Mouse (Mus musculus): ENCODE results near the gene Hils1.
"Not testable (repeated sequence)": the region's sequence is repeated elsewhere in the genome, so short reads cannot be mapped to it uniquely, and the experiment has no call there.

The Hils1 gene

DNA sequence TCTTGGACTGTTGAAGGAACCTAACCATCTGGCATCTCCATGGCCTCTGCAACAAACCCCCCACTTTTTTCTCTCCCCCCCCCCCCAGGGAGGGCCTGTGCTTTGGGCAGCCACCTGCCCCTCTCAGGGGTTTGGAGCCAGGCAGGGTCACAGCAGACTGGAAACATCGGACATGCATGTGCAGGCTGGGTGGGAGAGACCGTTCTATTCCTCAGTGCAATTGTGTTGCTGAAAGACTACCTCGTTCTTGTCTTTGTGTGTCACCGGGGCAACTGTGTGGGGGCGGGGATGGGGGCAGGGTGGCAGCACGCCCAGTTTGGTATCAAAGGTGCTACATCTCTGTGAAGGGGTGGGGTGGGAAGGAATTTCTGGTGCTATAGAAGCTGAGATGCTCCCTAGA is 15.2 kb upstream of the Hils1 start:
- in situ Hi-C loops (cut with MboI, MseI) = no loop called here

DNA sequence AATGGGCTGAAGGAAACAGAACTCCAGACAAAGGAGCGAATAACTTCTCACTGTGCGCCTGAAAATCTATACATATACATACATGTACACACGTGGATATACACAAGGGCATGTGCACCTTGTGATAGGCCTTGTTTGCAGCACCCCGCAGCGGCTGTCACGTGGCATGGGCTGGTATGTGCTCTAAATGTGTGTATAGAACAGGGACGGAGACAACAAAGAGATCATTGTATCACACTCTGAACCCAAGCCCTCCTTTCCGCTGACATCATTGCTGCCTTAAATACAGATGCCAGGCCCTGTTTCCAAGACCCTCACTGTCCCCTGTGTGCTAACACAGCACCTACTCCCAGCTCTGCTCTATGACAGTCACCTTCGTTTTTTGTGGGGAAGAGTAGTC is 12.3 kb upstream of the Hils1 start:
- in situ Hi-C loops (cut with MboI, MseI) = no loop called here

DNA sequence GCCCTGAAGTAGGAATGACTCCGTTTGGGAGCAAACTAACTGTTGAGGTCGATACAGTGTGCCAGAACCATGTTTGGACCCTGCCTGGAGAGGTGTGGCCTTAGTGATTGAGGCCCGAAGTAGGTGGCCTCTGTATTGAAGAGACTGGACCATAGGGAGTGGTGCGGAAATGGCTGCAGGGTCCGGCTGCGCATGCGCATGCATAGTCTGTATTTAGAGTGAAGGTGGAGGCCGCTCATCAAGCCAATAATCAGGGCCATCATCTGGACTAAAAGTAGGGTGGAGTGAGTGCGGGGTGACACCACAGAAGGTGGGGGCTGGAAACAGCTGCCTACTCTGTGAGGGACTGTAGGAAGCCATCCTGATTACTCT is 9.7 kb upstream of the Hils1 start:
- in situ Hi-C loops (cut with MboI, MseI) = no loop called here

DNA sequence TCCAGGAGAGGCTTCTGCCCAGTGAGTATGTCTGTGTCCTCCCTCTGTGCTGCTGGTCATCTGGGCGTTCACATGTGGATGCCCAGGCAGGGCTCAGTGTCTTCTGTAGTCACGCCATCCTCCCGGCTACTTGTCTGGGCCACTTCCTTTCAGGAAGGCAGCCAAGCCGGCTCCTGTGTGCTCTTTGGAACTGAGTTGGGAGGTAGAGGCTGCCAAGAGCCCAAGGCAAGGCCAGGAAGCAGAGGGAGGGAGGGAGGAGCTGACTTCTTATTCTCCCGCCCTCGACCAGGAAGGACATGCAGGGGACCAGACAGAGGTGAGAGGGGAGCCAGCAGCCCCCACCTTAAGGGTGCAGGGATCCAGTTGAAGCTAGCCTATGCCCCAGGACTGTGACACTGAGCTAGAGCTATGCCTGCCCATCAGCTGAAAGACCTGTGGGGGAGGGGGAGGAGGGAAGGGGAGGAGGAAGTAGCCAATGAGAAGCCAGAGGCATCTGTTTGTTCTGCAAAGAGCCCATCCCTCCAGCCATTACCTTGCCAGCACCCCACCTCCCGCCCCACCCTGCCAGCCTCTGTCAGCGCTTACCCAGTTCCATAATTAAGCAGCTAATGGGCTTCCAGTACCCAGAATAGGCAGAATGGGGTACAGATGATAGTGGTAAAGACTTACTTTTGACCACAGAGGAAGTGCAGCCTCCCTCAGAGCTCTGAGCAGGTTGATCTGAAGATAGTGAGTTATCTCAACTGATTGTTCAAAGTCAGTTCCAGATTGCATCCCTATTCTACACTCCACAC is 9.1 kb upstream of the Hils1 start:
- in situ Hi-C loops (cut with MboI, MseI) = no loop called here

DNA sequence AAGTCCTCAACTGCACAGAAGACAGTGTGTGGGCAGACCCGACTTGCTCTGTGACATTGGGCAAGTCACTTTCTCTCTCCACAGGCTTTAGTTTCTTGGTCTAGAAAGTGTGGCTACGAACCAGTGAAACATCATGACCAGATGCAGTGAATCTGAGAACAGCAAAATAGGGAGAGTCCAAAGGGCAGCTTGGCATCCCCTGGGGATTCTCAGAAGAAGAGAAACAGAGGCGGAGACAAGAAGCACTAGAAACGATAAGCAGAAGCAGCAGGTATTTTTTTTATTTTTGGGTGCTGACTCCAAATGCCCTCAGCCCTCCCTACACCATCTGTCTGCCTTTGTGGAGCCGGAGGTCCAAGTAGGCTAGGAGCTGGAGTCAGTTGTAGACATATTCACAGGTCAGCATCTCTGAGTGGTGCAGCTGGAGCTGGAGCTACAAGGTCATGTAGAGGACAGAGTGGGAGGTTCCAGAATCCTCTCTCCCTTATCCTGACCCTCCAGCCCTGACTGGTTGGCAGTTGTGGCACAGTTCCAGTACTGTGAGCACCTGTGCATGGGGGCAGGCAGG is 4.8 kb upstream of the Hils1 start:
- in situ Hi-C loops (cut with MboI, MseI) = no loop called here

DNA sequence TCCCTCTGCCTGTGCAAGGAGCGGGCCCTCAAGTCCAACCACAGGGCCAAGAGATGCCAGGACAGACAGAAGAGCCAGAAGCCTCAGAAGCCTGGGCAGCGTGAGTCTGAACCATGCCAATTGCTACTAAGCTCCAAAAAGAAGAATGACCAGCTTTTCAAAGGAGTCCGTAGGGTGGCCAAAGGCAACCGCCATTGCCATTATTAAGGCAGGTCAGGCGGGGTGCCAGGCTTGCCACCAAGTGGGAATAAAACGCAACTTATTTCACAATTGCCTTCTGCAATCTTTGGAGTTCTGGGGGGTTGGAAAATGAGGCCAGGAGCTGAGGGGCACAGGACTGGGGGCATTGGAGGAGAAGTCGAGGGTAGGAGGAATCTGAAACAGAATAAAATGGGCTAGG is 794 bp downstream of the Hils1 start:
- in situ Hi-C loops (cut with MboI, MseI) = no loop called here

DNA sequence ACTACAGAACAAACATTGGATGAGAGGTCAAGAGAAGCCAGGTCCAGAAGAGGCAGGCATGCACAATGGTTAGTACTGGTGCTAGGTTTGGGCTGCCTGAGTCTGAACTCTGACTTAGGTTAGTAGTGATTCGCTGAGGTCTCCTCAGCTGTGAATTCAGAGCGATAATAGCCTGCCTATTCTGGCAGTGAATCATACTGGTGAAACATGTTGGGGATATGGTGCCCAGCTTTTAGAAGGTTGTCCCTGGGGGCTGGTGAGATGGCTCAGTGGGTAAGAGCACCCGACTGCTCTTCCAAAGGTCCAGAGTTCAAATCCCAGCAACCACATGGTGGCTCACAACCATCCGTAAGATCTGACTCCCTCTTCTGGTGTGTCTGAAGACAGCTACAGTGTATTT is 2.3 kb downstream of the Hils1 start:
- in situ Hi-C loops (cut with MboI, MseI) = not testable (repeated sequence)

DNA sequence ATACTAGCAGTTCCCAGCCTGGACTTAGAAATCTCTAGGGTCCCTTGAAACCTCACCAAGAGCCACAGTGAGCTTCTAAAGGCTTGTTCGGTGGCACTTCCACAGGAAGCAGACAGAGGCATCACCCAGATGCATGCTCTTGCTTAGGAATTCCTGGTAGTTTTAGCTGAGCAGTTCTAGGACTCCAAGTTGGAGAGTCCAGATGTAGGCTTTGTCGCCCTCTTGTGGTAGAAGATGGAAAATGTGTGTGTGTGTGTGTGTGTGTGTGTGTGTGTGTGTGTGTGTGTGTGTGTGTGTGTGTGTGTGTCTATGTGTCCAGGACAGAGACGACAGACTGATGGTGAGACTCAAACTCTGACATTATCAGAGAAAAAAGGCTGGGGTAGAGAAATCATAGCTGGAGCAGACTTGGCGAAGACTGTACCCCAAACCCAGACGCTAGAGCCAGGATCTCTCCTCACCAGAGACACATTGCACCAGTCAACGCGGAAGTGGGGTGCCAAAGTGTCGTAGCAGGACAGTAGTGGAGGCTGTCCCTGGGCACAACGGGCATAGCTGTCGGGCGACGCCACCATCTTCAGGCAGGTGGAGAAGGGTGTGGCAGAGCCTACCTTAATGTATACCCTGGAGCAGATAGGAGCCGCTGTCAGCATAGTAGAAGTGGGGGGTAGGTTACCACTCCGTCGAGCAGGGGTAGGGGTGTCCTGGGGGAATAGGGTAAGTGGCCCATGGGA is 3.0 kb downstream of the Hils1 start:
- in situ Hi-C loops (cut with MboI, MseI) = no loop called here

DNA sequence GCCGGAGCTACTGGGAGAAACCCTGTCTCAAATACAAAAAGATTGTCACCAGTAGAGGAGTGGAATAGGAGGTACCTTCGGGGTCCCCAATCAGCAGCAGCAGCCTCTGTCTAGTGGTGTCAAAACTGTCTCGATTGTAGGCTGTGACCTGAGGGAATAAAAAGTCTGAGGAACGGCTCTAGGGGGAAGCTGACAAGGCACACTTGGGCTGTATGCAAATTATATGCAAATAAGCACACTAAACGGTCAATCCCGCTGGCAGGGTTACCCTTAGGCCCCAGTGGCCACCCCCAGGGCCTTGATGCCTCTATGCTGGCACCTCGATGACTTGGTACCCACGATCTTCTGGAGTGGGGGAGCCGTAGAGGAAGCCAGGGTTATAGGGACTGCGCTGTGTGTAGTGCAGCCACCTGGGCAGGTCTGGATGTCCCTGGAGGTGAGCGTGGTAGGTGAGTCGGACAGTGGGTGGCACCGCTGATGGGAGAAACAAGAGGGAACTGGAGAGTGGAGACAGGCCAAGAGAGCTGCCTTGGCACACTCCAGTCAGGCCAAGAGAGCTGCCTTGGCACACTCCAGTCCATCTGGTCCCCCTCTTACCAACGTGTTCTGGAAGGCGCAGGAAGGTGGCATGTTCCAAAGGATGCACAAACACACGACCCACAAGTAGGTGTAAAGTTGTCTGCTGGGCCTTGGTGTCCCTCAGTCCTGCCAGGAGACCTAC is 4.7 kb downstream of the Hils1 start:
- in situ Hi-C loops (cut with MboI, MseI) = no loop called here

DNA sequence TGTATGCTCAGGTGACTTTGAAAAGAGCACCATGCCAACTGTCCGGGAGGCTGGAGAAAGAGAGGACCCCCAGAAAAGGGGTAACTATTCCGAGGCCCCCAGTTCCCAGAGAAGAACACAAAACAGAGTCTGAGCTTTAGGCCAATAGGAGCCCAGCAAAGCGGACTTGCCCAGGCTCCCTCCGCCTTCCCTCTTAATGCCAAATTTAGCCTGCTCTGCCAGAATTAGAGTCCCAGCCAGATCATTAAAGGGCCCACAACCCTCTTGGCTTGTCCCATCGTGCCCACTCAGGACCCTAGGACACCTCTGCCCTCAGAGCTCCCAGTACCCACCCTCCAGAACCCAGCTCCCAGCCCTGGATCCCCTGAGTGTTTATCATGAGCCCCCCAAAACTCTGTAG is 5.5 kb downstream of the Hils1 start:
- in situ Hi-C loops (cut with MboI, MseI) = no loop called here

DNA sequence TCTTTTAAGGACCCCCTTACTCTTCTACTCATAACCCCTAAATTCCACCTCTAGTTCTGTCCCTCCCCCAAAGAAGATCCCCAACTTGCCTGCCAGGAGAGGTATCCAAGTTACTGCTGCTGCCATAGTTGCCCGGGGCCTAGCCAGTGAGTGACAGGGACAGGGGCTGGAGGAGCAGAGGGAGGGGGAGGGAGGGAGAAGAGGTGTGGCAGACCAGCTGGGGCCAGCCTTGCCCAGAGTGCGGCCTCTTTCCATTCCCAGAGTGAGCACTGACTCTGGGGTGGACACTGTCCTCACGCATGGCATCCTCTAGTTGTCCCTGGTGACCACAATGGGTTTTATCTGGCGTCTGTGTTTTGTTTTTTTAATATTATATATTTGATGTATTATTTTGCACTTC is 5.9 kb downstream of the Hils1 start:
- in situ Hi-C loops (cut with MboI, MseI) = no loop called here

DNA sequence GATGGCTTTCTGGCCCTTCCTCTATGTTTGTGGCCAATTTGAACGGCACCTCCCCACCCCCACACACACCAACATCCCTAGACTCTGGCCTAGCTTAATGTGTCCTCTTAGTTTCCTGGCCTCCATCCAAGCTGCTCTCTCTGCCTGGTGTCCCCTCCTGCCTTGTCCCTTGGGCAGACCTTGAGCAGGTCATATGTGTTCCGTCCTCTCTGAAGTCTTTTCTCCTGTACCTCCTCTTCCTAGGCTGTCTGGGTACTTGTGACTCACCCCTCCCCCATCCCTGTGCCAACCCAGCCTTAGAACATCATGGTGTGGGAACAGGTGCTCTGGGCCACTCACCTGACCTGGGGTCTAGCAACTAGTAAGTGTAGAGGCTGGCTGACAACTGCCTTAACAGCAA is 7.6 kb downstream of the Hils1 start:
- in situ Hi-C loops (cut with MboI, MseI) = no loop called here

DNA sequence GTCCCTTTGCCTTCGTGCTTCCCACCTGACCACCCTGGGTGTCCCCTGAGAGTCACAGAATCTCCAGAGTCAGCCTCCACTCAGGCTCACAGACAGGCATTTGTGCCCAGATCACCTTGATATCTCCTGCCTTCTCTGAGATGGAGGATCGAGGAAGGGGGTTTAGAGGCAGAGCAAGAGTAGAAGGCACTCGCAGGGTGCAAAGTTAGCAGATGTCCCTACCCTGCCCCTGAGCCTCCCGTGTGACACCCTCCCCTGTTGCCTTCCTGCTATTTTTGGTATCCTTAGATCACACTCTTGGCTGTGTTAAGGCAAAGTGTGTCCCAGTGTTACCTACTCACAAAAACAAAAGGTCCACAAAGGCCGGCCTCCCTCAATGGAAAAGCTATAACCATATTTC is 8.8 kb downstream of the Hils1 start, which contains the start of gene Sgca:
Gene Sgca (minus strand): TSS at position 129 of the 400 bp plus-strand sequence.
- in situ Hi-C loops (cut with MboI, MseI) = no loop called here

DNA sequence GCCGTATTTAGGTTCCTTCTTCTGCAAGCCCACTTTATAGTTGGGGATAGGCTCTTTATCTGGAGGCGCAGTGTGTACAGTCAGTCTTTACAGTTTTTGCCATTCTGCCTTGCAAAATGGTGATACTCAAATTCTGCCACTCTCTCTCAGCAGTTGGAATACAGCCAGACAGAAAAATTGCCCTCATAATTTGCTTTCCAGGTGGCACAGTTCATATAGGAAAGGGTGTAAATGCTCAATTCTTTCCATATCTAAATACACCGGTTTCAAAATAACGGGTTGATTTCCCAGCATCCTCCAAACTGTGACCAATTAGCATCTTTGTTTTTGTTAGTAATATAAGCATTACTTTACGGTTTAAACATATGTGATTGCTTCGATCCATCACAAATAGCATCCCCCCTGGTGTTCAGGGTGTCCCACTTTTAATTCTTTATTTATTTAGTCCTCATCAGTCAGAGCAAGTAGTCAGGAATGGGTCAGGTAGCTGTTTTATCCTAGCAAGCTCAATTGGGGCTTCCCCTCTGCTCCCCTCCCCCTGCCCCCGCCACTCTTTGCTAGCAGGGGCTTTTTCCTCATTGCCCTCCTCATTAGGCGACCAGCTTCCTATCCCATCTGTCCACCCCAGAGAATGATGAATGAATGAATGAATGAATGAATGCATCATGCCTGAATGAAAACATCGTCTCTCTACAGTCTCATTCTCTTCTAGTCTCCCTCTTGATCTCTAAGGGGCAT is 11.0 kb downstream of the Hils1 start:
- in situ Hi-C loops (cut with MboI, MseI) = no loop called here

DNA sequence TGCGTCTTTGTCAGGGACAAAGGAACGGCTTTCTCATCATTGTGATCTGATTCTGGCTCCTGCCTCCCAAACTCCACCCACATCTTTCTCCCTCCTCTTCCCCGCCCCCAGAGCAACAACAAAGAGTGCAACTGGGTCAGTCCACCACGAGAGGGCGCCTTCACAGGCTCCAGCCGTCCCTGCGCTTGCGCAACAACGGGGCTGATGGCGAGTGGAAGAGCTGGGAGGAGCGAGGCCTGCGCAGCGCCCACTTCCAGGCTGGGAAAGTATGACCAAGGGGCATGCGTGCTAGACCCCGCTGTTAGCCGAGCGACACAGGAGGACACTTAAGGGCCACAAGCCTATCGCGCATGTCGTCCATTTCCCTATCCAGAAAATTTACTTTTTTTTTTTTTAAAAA is 11.6 kb downstream of the Hils1 start:
- in situ Hi-C loops (cut with MboI, MseI) = no loop called here

DNA sequence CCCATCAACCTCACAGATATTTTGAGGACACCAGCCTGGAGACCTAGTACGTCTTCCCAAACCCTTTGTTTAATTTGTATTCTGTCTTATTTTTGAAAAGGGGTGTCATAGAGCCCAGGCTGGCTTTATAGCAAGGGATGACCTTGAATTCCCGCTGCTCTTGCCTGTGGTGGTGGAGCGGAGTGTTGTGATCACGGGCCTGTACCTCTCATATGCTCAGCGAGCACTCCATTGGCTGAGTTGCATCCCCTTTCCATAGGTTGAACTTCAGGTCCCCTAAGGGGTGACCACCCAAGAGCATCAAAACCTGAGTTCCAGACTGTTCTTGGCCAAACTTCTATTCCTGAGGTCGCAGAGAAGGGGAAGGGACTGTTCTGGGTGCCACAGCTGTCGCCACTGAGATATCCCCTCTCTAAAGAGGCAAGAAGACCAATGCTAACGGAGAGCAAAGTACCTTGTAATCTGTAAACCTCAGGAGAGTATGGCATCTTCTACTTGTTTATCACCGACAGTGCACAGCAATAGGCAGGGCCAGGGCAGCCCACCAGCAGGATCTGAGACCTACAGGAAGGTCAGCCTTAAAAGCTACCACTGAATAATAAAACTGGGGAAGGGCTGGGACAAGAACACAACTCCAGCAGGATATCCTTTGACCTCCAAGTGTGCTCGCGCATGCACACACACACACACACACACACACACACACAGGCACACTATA is 12.2 kb downstream of the Hils1 start:
- in situ Hi-C loops (cut with MboI, MseI) = no loop called here

DNA sequence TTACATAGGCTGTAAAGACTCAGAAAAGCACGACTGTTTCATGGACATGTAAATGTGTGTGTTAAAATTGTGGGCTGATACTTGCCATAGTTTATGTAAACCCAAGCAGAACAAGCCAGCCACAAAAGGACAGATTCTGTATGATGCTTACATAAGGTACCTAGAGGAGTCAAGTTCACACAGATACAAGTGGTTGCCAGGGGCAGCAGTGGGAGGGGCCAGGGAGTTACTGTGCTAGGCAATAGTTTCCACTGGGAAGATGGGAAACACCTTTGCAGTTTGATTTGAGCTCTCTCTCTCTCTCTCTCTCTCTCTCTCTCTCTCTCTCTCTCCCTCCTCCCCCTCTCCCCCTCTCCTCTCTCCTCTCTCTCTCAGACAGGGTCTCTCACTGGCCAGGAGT is 17.7 kb downstream of the Hils1 start:
- in situ Hi-C loops (cut with MboI, MseI) = no loop called here

DNA sequence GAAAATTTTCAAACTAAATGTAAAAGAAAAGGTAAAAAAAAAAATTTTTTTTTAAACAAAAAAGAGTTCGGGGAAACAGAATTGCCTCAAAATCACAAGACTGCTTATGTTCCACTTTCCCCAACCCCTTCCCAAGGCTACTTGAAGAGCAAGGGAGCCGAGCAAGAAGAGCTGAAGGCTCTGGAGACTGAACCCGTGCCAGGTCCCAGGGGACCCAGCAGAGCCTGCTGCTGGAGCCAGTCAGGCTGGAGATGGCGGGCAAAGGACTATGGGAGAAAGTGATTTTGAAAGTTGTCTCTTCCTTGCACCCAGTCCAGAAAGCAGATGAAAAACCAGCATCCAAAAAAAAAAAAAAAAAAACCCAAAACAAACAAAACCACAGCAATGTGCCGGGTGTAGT is 18.4 kb downstream of the Hils1 start:
- in situ Hi-C loops (cut with MboI, MseI) = no loop called here

DNA sequence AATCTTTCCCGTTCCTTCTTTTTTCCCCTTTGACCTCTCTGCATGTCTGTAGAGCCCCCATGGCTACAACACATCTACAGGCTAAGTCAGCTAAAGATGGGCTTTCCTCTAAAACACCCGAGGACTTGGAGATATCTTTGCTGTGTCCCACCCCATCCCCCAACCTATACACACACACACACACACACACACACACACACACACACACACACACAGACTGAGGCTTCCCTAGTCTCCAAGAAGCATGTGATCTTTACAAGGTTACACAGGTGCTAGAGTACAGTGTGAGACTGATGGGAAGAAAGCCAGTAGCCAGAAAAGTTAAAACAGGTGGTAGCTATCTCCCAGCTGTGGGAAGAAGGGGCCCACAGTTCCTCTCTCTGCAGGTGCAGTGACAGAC is 19.0 kb downstream of the Hils1 start:
- in situ Hi-C loops (cut with MboI, MseI) = no loop called here

DNA sequence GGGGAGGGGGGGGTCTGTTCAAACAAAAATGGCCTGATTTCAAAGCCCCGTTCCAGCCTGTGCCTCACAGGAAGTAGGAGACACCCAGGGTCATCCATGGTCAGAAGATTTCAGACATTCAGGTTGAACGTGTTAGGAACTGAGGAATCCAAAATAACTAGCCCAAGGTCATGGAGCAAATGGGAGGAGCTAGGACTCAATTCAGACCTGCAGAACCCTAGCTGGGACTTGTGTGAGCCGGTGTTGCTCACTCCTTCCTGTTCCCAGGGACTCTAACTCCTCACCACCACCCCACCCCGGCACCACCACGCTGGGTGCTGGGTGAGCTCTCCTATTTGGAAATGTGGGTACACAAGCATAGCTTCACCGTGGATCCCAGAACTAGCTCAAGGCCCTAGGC is 19.9 kb downstream of the Hils1 start:
- in situ Hi-C loops (cut with MboI, MseI) = no loop called here

DNA sequence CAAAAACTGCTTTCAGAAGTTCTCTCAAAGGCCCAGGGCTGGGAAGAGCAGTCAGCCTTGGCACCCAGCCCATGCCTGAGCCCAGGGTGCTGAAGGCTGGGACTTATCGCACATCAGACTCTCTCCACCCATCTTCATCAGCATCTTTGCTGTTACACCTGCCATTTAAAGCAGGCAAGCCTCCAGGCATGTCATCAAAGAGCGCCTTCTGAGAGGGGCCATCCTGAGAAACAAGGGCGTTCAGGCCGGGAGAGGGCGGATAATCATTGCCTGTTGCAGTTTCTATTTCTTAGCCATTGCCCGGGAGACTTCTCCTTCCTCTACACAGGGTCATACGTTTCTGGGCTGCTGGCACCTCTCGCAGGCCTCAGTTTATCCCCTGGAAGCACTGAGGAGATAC is 20.5 kb downstream of the Hils1 start:
- in situ Hi-C loops (cut with MboI, MseI) = no loop called here

Measured in regulatory T cell (primary cell).